In genomic region chr16:76967593-76968275, GRCm38 (mm10) we compare ENCODE assay signal across 16 mouse cellular contexts.
"Had no signal": no experiment of that assay in that cellular context is flagged by ENCODE, and none has a peak within 500 bp of the region (broad histone marks: within the 10 kb centered on the region; RNA-seq: fewer than 3 reads in every experiment).

No protein-coding gene starts in this region.

- H3K9ac ChIP-seq: limb, embryonic 15.5 days; lung, embryonic 14.5 days; neural tube, embryonic 13.5 days; stomach, embryonic 15.5 days had no signal

- H3K4me3 ChIP-seq: layer of hippocampus, adult 2 months; limb, embryonic 15.5 days; megakaryocyte, embryonic 14.5 days; neural tube, embryonic 13.5 days; stomach, embryonic 15.5 days had no signal

- H3K27me3 ChIP-seq: limb, embryonic 15.5 days; megakaryocyte, embryonic 14.5 days; neural tube, embryonic 13.5 days; stomach, embryonic 15.5 days had no signal

- DNase-seq: kidney, adult 9 months; kidney, postnatal 10 days; kidney, postnatal 4 days; lung, embryonic 14.5 days; lung, postnatal 10 days; retina, postnatal 1 day; thymus, postnatal 36 days had no signal

- H3K4me1 ChIP-seq: limb, embryonic 15.5 days; megakaryocyte, embryonic 14.5 days; neural tube, embryonic 13.5 days; stomach, embryonic 15.5 days had no signal

- H3K9me3 ChIP-seq: limb, embryonic 15.5 days; megakaryocyte, embryonic 14.5 days; neural tube, embryonic 13.5 days; stomach, embryonic 15.5 days had no signal

- H3K27ac ChIP-seq: layer of hippocampus, adult 2 months; limb, embryonic 15.5 days; macrophage; neural tube, embryonic 13.5 days; stomach, embryonic 15.5 days had no signal

- ATAC-seq: intestine, postnatal 0 days; midbrain, embryonic 16.5 days had no signal

- H3K36me3 ChIP-seq: limb, embryonic 15.5 days; neural tube, embryonic 13.5 days; stomach, embryonic 15.5 days had no signal

- H3K4me2 ChIP-seq: limb, embryonic 15.5 days; lung, embryonic 14.5 days; midbrain, embryonic 11.5 days; neural tube, embryonic 13.5 days; stomach, embryonic 15.5 days had no signal
